Mouse (Mus musculus) urinary bladder, postnatal 25 days (tissue): Measurements from ENCODE around the gene Lxn.

ENCODE experiments used
- DNase-seq: peaks from one replicate; pipeline ENCODE4 v3.0.0; 2022; ENCODE audit warnings: low spot score

Gene Lxn

GRCm38 (mm10) chr3:67459881-67460280 lies 3.8 kb downstream of the Lxn start:
- no peak for DNase-seq

GRCm38 (mm10) chr3:67450601-67451210 lies 13.0 kb downstream of the Lxn start:
- no peak for DNase-seq

GRCm38 (mm10) chr3:67449660-67450059 lies 14.1 kb downstream of the Lxn start:
- no peak for DNase-seq

GRCm38 (mm10) chr3:67447143-67447542 lies 16.6 kb downstream of the Lxn start:
- DNase-seq = no peak

GRCm38 (mm10) chr3:67434011-67434410 lies 29.7 kb downstream of the Lxn start:
- no peak for DNase-seq

GRCm38 (mm10) chr3:67429999-67430380 lies 33.7 kb downstream of the Lxn start, which contains the start of gene Gfm1:
TSS of gene Gfm1 (plus strand) at chr3:67430096.
- peak; percentile 88 for DNase-seq

GRCm38 (mm10) chr3:67429338-67429998 lies 34.3 kb downstream of the Lxn start:
- DNase-seq = no peak
